Mouse (Mus musculus): Measurements from ENCODE around the gene Btla. TPM values are rescaled to one million over a fixed set of nuclear protein-coding genes. Genes with fewer than 3 reads are reported as not detected.

The Btla gene
- 0.15 and 0.25 TPM in 2 replicates for polyA plus RNA-seq (2012; rRNA removed)

GRCm38 (mm10) chr16:45223648-45224388, at the start of gene Btla:
TSS of gene Btla (plus strand) at chr16:45224315.

Other genes with a start within 250 kb of the Btla start
- gene Ccdc80, start 130.9 kb upstream of the Btla start, polyA plus RNA-seq (2012; rRNA removed) = 39.7 and 48.0 TPM in 2 replicates
- gene Slc35a5, start 65.6 kb upstream of the Btla start, polyA plus RNA-seq (2012; rRNA removed) = 6.9 and 9.3 TPM in 2 replicates
- 22.8 and 37.4 TPM in 2 replicates for gene Atg3, start 65.5 kb upstream of the Btla start, polyA plus RNA-seq (2012; rRNA removed)
- 85.3 and 105 TPM in 2 replicates for gene Cd200, start 184.7 kb downstream of the Btla start, polyA plus RNA-seq (2012; rRNA removed)

Measured in ovary, adult 2 months (tissue).